Mouse (Mus musculus) midbrain, postnatal 0 days (tissue): ENCODE data around the gene Pkd1l1. TPM values are rescaled to one million over a fixed set of nuclear protein-coding genes. Genes with fewer than 3 reads are reported as not detected.

Experiments used
- ATAC-seq: fragments of 200-750 bp; cut with Nextera tagmentation; 2 replicates; pipeline ENCODE4 v1.8.0; 2017; ENCODE audit warnings: moderate number of reproducible peaks, mild to moderate bottlenecking, moderate TSS enrichment, moderate library complexity; ENCODE audit not compliant: low FRiP score
- DNase-seq: peaks from one replicate; pipeline ENCODE4 v3.0.0-alpha.2; 2015; ENCODE audit warnings: low spot score
- H3K27ac ChIP-seq: fragments of 300-500 bp; sonication (generic); 2 replicates; pipeline ENCODE4 v1.5.1; 2014; ENCODE audit warnings: low read depth, mild to moderate bottlenecking, low read length, mixed read lengths
- H3K27me3 ChIP-seq: fragments of 300-500 bp; sonication (generic); 2 replicates; pipeline ENCODE4 v1.6.1; 2014; ENCODE audit warnings: low read length, control low read depth, mixed read lengths; ENCODE audit not compliant: insufficient read depth
- H3K36me3 ChIP-seq: fragments of 300-500 bp; sonication (generic); 2 replicates; pipeline ENCODE4 v1.6.1; 2014; ENCODE audit warnings: low read length, control low read depth, mixed read lengths; ENCODE audit not compliant: insufficient read depth
- H3K4me1 ChIP-seq: fragments of 300-500 bp; sonication (generic); 2 replicates; pipeline ENCODE4 v1.6.1; 2014; ENCODE audit warnings: mild to moderate bottlenecking, control low read depth, antibody characterized with exemption, low read length, mixed read lengths; ENCODE audit not compliant: insufficient read depth
- H3K4me2 ChIP-seq: fragments of 300-500 bp; sonication (generic); 2 replicates; pipeline ENCODE4 v1.6.1; 2014; ENCODE audit warnings: low read depth, mild to moderate bottlenecking, low read length, mixed read lengths; ENCODE audit not compliant: poor library complexity, severe bottlenecking
- H3K4me3 ChIP-seq: fragments of 300-500 bp; sonication (generic); 2 replicates; pipeline ENCODE4 v1.5.1; 2014; ENCODE audit warnings: low read depth, mild to moderate bottlenecking, low read length, moderate library complexity
- H3K9ac ChIP-seq: fragments of 300-500 bp; sonication (generic); replicated peaks from 2 replicates; pipeline ENCODE4 v1.6.1; 2014; ENCODE audit warnings: mild to moderate bottlenecking, low read length, moderate library complexity, mixed read lengths; ENCODE audit not compliant: poor library complexity, severe bottlenecking
- H3K9me3 ChIP-seq: fragments of 300-500 bp; sonication (generic); 2 replicates; pipeline ENCODE4 v1.6.1; 2016; ENCODE audit warnings: low read length, control low read depth
- CTCF ChIP-seq: IDR thresholded peaks from 2 replicates; pipeline ENCODE4 v1.5.1; 2016; ENCODE audit warnings: antibody characterized with exemption, mild to moderate bottlenecking
- WGBS: fragments of 180-500 bp; shearing (Covaris S2); extraction: QIAGEN DNeasy Blood & Tissue Kit; methylation state at CpG from one replicate; pipeline ENCODE4 v1.1.7; 2014; 5-methylcytosine and 5-hydroxymethylcytosine counted together
- polyA plus RNA-seq: library from polyadenylated mRNA; unstranded; fragments of >200 nt; fragmentation: Nextera tagmentation; extraction: Ambion mirVana; gene quantifications from 2 replicates; pipeline ENCODE4 v1.2.1, GENCODE M21; 2015
- total RNA-seq: library from RNA; depleted of rRNA; stranded (reverse); fragments of >200 nt; gene quantifications from 2 replicates; pipeline ENCODE4 v1.2.3, GENCODE M21; 2014

Pkd1l1 gene
- total and polyA plus RNA-seq, 2 experiments from 2014 or later = 0.22 to 0.57 TPM

DNA sequence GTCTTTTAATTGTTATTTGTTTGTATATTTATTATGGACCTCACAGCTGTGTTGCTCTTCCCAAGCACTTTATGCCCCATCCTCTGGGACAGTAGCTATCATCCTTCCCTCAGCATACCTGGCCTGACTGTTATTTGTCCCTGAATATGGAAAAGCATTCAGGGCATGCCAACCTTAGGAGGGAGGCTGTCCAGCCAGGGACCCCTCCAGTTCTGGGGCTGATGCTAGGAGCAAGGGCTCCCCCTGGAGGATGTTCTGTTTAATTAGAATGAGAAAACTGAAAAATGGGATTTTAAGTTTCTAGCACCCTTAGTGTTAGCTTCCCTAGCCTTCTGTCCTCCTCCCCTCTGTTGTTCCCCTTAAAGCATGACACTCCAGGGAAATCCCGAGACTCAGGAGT is 17.4 kb downstream of the Pkd1l1 start:
- peak; percentile 42; the same call in 1 of the 2 replicates for ATAC-seq
- no peaks in the 10 kb centered on the region for H3K27me3 ChIP-seq
- no peak overlapping the region for H3K4me2 ChIP-seq
- WGBS = 0% methylated on average over 1 of the region's 1 CpGs
- H3K9ac ChIP-seq = no peak overlapping the region
- H3K4me1 ChIP-seq = 0 out of 2 replicates have a peak, but pooled peaks cover 3% of the 10 kb centered on the region
- H3K4me3 ChIP-seq = no peak overlapping the region
- H3K9me3 ChIP-seq = no peaks in the 10 kb centered on the region
- H3K36me3 ChIP-seq = no peaks in the 10 kb centered on the region
- DNase-seq = peak; percentile 78
- peak; percentile 75 for TF ChIP-seq CTCF
- H3K27ac ChIP-seq = no peak overlapping the region

DNA sequence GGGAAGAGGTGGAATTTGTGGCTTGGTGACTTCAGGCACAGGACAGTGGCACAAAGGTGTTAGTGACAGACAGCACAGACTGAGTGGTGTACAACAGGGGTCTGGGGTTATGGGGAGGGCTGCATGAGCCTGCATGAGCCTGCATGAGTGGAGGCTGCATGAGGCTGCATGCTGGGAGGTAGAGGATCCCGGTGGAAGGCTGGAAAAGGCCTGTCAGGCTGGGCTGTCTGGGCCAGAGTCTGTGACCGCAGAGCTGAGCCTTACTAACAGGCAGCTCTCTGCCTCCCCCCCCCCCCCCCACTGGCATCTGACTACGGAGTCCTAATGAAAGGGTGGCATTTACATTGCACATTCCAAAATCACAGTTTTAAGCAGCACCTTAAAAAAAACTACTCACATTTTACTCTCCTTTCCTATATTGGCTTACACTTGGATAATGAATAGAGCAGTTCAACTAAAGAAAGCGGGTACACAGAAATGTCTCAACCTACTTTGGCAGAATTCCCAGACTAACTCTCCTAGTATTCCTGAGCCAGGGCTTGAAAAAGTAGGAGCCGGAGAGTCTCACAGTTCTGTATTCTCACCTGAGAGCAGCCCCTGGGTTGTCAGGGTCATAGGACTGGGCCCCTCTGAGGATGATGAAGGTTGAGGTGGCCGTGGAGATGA is 23.2 kb downstream of the Pkd1l1 start:
- no peaks in the 10 kb centered on the region for H3K27me3 ChIP-seq
- no peak overlapping the region for H3K4me2 ChIP-seq
- no peak for TF ChIP-seq CTCF
- H3K4me3 ChIP-seq = no peak overlapping the region
- H3K9ac ChIP-seq = no peak overlapping the region
- ATAC-seq (no peak), DNase-seq (peak; percentile 57)
- 55% methylated on average over 6 of the region's 6 CpGs for WGBS
- no peaks in the 10 kb centered on the region for H3K4me1 ChIP-seq
- no peaks in the 10 kb centered on the region for H3K9me3 ChIP-seq
- no peaks in the 10 kb centered on the region for H3K36me3 ChIP-seq
- no peak overlapping the region for H3K27ac ChIP-seq

DNA sequence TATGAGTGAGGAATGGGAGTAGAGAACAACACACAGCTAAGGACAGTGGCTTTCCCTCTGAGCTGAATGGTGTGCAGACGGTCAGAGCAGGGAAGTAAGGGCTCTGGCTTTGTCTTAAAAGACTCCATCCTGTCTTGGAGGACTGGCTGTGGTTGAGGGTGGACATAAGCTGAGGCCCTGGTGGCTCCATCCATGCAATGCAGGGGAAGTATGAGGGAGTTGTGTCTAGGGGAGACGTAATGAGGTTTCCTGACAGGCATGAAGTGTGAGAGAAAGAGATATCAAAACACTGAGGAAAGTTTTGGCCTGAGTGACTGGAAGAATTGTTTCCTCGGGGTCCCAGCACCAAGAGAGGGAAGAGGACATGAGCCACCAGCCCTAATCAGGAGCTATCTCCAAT is 24.2 kb downstream of the Pkd1l1 start:
- ATAC-seq = no peak
- Histone ChIP-seq H3K9ac (no peak overlapping the region), H3K9me3 (no peaks in the 10 kb centered on the region), H3K4me1 (no peaks in the 10 kb centered on the region), H3K4me3 (no peak overlapping the region), H3K27ac (no peak overlapping the region), H3K27me3 (no peaks in the 10 kb centered on the region), H3K4me2 (no peak overlapping the region), H3K36me3 (no peaks in the 10 kb centered on the region)
- WGBS = 68% methylated on average over 3 of the region's 3 CpGs
- DNase-seq = no peak
- no peak for TF ChIP-seq CTCF

DNA sequence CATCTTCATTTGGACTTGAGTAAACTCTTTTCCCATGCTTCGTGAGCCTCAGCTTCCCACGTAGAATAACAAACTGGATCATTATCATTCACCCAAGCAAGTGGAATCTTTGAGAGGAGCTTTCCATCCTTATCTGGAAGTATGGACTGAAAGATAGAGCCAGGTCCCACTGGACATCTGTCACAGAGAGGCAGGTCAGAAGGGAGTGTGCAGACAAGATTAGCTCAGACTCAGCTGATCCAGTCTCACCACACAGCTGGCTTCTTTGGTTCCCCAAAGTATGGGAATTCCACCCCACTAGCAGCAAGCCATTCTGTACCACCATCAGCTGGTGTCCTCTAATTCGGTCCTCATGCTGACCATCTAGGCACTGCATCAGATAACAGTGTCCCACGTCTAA is 29.0 kb downstream of the Pkd1l1 start:
- no peaks in the 10 kb centered on the region for H3K4me1 ChIP-seq
- H3K27ac ChIP-seq = no peak overlapping the region
- H3K4me2 ChIP-seq = no peak overlapping the region
- 89% methylated on average over 4 of the region's 4 CpGs for WGBS
- no peak overlapping the region for H3K9ac ChIP-seq
- no peak for ATAC-seq
- H3K9me3 ChIP-seq = no peaks in the 10 kb centered on the region
- no peaks in the 10 kb centered on the region for H3K27me3 ChIP-seq
- H3K36me3 ChIP-seq = no peaks in the 10 kb centered on the region
- DNase-seq = no peak
- no peak for TF ChIP-seq CTCF
- H3K4me3 ChIP-seq = no peak overlapping the region

DNA sequence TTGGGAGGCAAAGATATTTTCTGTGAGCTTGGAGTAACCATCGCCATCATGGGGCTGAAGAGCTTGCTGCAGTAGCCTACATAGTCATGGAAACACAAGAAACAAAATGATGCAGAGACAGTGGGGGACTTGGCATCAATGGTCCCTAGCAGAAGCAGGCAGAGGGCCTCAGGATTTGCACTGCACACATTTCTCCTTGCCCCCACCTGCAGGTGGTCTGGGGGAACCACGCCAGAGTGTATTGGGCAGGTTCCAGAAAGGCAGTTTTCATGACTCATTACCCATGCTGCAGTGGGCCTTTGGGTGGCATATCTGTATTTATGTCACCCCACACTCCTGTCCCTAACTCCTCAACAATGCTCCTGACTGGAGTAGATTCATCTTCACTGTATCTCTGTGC is 30.6 kb downstream of the Pkd1l1 start:
- Histone ChIP-seq H3K27me3 (no peaks in the 10 kb centered on the region), H3K4me1 (no peaks in the 10 kb centered on the region), H3K36me3 (no peaks in the 10 kb centered on the region), H3K9ac (no peak overlapping the region), H3K4me2 (no peak overlapping the region), H3K4me3 (no peak overlapping the region), H3K27ac (no peak overlapping the region), H3K9me3 (no peaks in the 10 kb centered on the region)
- no peak for TF ChIP-seq CTCF
- ATAC-seq (no peak), DNase-seq (peak; percentile 29)
- WGBS = 86% methylated on average over 2 of the region's 2 CpGs

DNA sequence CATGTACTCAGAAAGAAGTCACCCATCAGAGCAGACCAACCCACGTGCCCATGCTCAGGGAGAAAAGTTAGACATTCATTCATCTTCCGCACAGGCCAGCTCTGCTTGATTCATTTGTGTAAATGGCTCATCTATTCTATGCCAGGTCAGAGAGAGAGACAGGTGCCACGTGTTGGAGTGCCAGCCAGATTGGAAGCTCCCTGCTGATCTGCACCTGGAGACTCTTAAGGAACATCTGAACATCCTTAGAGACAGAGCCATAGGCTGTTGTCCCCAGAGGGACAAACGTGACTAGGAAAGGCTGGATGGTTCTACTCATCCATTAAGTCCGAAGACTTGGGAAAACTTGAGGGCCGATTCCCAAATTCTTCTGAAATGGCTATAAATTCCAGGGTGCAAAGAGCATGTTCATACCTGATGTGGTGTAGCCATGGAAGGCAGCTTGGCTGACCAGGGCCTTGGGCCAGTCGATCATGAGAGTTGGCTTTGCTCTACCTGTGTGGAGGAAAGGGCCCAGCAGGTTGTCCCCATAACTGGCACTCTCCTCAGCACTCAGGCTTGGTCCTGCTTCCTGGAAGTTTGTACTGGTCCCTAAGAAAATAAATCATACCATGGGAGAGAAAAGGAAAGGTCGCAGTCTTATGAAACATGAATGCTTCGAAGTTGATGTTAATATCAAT is 36.5 kb downstream of the Pkd1l1 start:
- H3K27me3 ChIP-seq = no peaks in the 10 kb centered on the region
- H3K36me3 ChIP-seq = no peaks in the 10 kb centered on the region
- no peak for DNase-seq
- H3K4me3 ChIP-seq = no peak overlapping the region
- H3K4me1 ChIP-seq = no peaks in the 10 kb centered on the region
- no peaks in the 10 kb centered on the region for H3K9me3 ChIP-seq
- no peak overlapping the region for H3K9ac ChIP-seq
- TF ChIP-seq CTCF = no peak
- ATAC-seq = no peak
- 86% methylated on average over 9 of the region's 9 CpGs for WGBS
- no peak overlapping the region for H3K27ac ChIP-seq
- H3K4me2 ChIP-seq = no peak overlapping the region
